Mouse (Mus musculus) ES-E14 (cell line): ENCODE data around the gene Rps6kl1.

Source experiments
- HCFC1 ChIP-seq: IDR thresholded peaks from 2 replicates; pipeline ENCODE4 v1.6.1; 2012; ENCODE audit warnings: low read length, inconsistent platforms, borderline replicate concordance; ENCODE audit not compliant: insufficient read depth
- MAFK ChIP-seq: IDR thresholded peaks from 2 replicates; pipeline ENCODE4 v1.6.1; 2014; ENCODE audit warnings: mild to moderate bottlenecking, low read depth, low read length, inconsistent platforms; ENCODE audit not compliant: insufficient read depth
- ZC3H11A ChIP-seq: IDR thresholded peaks from 2 replicates; pipeline ENCODE4 v1.6.1; 2012; ENCODE audit warnings: low read depth, mild to moderate bottlenecking, inconsistent platforms, low read length, borderline replicate concordance

GRCm38 (mm10) chr12:85197371-85197770, 46.3 kb upstream of the Rps6kl1 start:
- TF ChIP-seq HCFC1 (no peak), ZC3H11A (no peak), MAFK (no peak)
